ENCODE assay signal across 35 mouse cellular contexts in the genomic region with DNA sequence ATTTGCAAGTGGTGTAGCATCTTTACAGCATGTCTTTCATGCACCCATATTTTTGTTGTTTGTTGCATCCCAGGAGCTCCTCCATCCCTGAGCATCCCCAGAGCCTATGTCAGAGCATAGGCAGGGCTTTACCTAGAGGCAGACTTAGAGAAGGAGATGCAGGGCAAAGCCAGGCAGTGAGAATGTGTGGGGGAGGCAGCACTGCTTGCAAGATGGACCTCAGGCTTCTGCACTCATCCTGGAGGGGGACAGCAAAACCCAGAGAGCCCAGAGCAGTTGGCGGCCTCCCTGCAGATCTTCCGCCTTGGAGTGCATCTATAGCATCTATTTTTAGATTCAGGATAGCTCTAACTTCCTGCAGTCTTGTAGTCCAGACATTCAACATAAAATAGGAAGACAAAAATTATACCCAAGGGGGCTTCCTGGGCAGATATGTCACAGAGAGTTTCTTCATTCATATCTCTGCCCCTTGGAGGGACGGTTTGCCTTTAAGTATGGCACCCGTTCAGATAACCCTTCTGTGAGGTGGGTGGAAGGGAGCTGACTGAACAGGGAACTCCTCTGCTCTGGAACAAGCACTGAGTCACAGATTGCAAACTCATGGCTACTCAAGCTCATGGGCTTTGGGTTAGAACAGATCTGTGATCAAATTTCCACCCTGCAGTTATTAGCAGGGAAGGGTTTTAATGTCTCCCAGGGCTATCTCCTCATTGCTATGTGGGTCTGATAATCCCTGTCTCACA. TPM values are rescaled to one million over a fixed set of nuclear protein-coding genes. Genes with fewer than 3 reads are reported as not detected.
DNase-seq lines count a peak whose midpoint lies in the region; ATAC-seq lines count a peak whose summit lies in the region.
"Had no signal": no experiment of that assay in that cellular context is flagged by ENCODE, and none has a peak within 500 bp of the region (broad histone marks: within the 10 kb centered on the region; RNA-seq: fewer than 3 reads in every experiment).

No protein-coding gene starts in this region.

- H3K4me2 ChIP-seq in forebrain, embryonic 16.5 days (ENCODE audit: low read length) = no peak overlapping the region
- H3K4me2 ChIP-seq: forebrain, embryonic 13.5 days; heart, embryonic 12.5 days; heart, embryonic 15.5 days; hindbrain, embryonic 13.5 days had no signal

- H3K9ac ChIP-seq in forebrain, embryonic 16.5 days (replicated peaks; ENCODE audit: low read depth, low read length) = no peak overlapping the region
- H3K9ac ChIP-seq: forebrain, embryonic 13.5 days; heart, embryonic 12.5 days; heart, embryonic 15.5 days; hindbrain, embryonic 13.5 days had no signal

- no peaks in the 10 kb centered on the region for H3K4me1 ChIP-seq in forebrain, embryonic 16.5 days (replicated peaks; ENCODE audit: control insufficient read depth, insufficient read depth, low read length)
- H3K4me1 ChIP-seq: forebrain, embryonic 10.5 days; forebrain, embryonic 13.5 days; heart, embryonic 15.5 days; hindbrain, embryonic 13.5 days had no signal

- H3K27me3 ChIP-seq in forebrain, embryonic 16.5 days (replicated peaks; ENCODE audit: control insufficient read depth, insufficient read depth, low read length) = no peaks in the 10 kb centered on the region
- H3K27me3 ChIP-seq: forebrain, embryonic 13.5 days; heart, embryonic 15.5 days; hindbrain, embryonic 13.5 days had no signal

- 83% methylated on average over 4 of the region's 4 CpGs for WGBS in forebrain, embryonic 16.5 days

- ATAC-seq in frontal cortex, adult (ENCODE audit: low TSS enrichment) = peak; percentile 95
- peak; percentile 26; the same call in 1 of the 2 replicates for ATAC-seq in common myeloid progenitor, adult 5-6 weeks (replicated peaks; ENCODE audit: low read depth, poor library complexity, severe bottlenecking)
- no peak for ATAC-seq in forebrain, embryonic 16.5 days
- ATAC-seq: forebrain, embryonic 13.5 days; hindbrain, embryonic 16.5 days; Patski had no signal

- H3K9me3 ChIP-seq in forebrain, embryonic 16.5 days (ENCODE audit: control insufficient read depth, low read length) = no peaks in the 10 kb centered on the region
- H3K9me3 ChIP-seq: forebrain, embryonic 10.5 days; forebrain, embryonic 13.5 days; G1E; heart, embryonic 12.5 days; heart, embryonic 15.5 days; hindbrain, embryonic 10.5 days; hindbrain, embryonic 13.5 days had no signal

- no peak for DNase-seq in frontal cortex, adult 2 months (ENCODE audit: extremely low spot score in 1 of 2, low spot score in 1 of 2)
- DNase-seq in right cerebral cortex, adult 18-20 months = peak; percentile 26
- no peak for DNase-seq in right cerebral cortex, postnatal 10 days (ENCODE audit: low spot score in 2 of 2)
- peak; percentile 36 for DNase-seq in 416B (ENCODE audit: low read depth)
- DNase-seq in testis, postnatal 14 days (ENCODE audit: low spot score) = no peak
- DNase-seq: adrenal gland, postnatal 10 days; adrenal gland, postnatal 36 days; B cell, adult 2 months; cerebellum, adult 11-12 months; cerebellum, adult 8-10 months; cerebellum, postnatal 10 days; cerebellum, postnatal 36 days; gastrocnemius, adult 2 months; gastrocnemius, postnatal 14 days; heart, adult 18-20 months; heart, postnatal 10 days; heart, postnatal 36 days had no signal

- H3K27ac ChIP-seq in forebrain, embryonic 16.5 days (ENCODE audit: low read length) = no peak overlapping the region
- H3K27ac ChIP-seq: forebrain, embryonic 10.5 days; forebrain, embryonic 13.5 days; gastrocnemius, adult 2 months; heart, embryonic 15.5 days; hindbrain, embryonic 10.5 days; hindbrain, embryonic 13.5 days had no signal

- no peak overlapping the region for H3K4me3 ChIP-seq in forebrain, embryonic 16.5 days (replicated peaks; ENCODE audit: low read length)
- H3K4me3 ChIP-seq: forebrain, embryonic 10.5 days; forebrain, embryonic 13.5 days; gastrocnemius, adult 2 months; heart, embryonic 12.5 days; heart, embryonic 15.5 days; hindbrain, embryonic 10.5 days; hindbrain, embryonic 13.5 days had no signal

- no peaks in the 10 kb centered on the region for H3K36me3 ChIP-seq in forebrain, embryonic 16.5 days (ENCODE audit: control insufficient read depth, insufficient read depth)
- H3K36me3 ChIP-seq: forebrain, embryonic 10.5 days; G1E; heart, embryonic 12.5 days; heart, embryonic 15.5 days; hindbrain, embryonic 10.5 days; hindbrain, embryonic 13.5 days had no signal

RNA-seq across cellular contexts. Expression of a gene that starts 6.9 kb away (rescaled TPM):
- 0.06 and 0.12 TPM in 2 replicates for polyA plus RNA-seq in frontal cortex, adult 2 months (2012; rRNA removed)
- 105 and 124 TPM in 2 replicates for total RNA-seq in common myeloid progenitor, adult 5-6 weeks (2017)
- polyA plus RNA-seq in forebrain, embryonic 16.5 days (2015; fragmentation: Nextera tagmentation; extraction: Ambion mirVana) = not detected in 2 replicates
- total RNA-seq: adrenal gland, adult 18-20 months; adrenal gland, postnatal 36 days; G1E; gastrocnemius, adult 2 months; gastrocnemius, postnatal 14 days; heart, adult 18-20 months; heart, postnatal 36 days had no signal
- polyA plus RNA-seq: embryonic facial prominence, embryonic 11.5 days; embryonic facial prominence, embryonic 14.5 days; forebrain, embryonic 10.5 days; G1E; heart, embryonic 12.5 days; hindbrain, embryonic 10.5 days; hindbrain, embryonic 13.5 days had no signal

RNA-seq across cellular contexts. Expression of a gene that starts 40.9 kb away (rescaled TPM):
- 17.0 and 19.5 TPM in 2 replicates for polyA plus RNA-seq in frontal cortex, adult 2 months (2012; rRNA removed)
- not detected in 2 replicates for total RNA-seq in common myeloid progenitor, adult 5-6 weeks (2017)
- not detected in 2 replicates for polyA plus RNA-seq in forebrain, embryonic 16.5 days (2015; fragmentation: Nextera tagmentation; extraction: Ambion mirVana)
- total RNA-seq: adrenal gland, adult 18-20 months; adrenal gland, postnatal 10 days; adrenal gland, postnatal 36 days; CH12.LX; gastrocnemius, adult 2 months; gastrocnemius, postnatal 14 days; gastrocnemius, postnatal 4 days; heart, adult 18-20 months; heart, postnatal 10 days; heart, postnatal 36 days had no signal
- polyA plus RNA-seq: brain, embryonic 14.5 days; embryonic facial prominence, embryonic 11.5 days; embryonic facial prominence, embryonic 14.5 days; forebrain, embryonic 10.5 days; forebrain, embryonic 13.5 days; G1E; heart, embryonic 15.5 days; hindbrain, embryonic 10.5 days; hindbrain, embryonic 13.5 days; hindbrain, embryonic 16.5 days; Patski had no signal

RNA-seq across cellular contexts. Expression of a gene that starts 41.6 kb away (rescaled TPM):
- polyA plus RNA-seq in frontal cortex, adult 2 months (2012; rRNA removed) = 6.9 and 7.2 TPM in 2 replicates
- total RNA-seq in common myeloid progenitor, adult 5-6 weeks (2017) = 0.05 and 0.78 TPM in 2 replicates
- 0.51 and 0.56 TPM in 2 replicates for polyA plus RNA-seq in forebrain, embryonic 16.5 days (2015; fragmentation: Nextera tagmentation; extraction: Ambion mirVana)

Comparison
In these comparisons a context has a peak if more than half of its experiments do, and no peak if none do; other contexts are left out.
1. DNase-seq: peak in right cerebral cortex, adult 18-20 months (single experiment) and 416B (single experiment); none in frontal cortex, adult 2 months (0 of 2), right cerebral cortex, postnatal 10 days (0 of 2) and testis, postnatal 14 days (single experiment).
2. RNA of a gene that starts 40.9 kb away (polyA plus RNA-seq): 17.0 to 19.5 TPM in frontal cortex, adult 2 months; not detected in forebrain, embryonic 16.5 days; every median in the first group is over 10 times any median in the second.